Mouse (Mus musculus): ENCODE data around the gene Papss1. TPM values are rescaled to one million over a fixed set of nuclear protein-coding genes. Genes with fewer than 3 reads are reported as not detected.

The Papss1 gene
- 5.6 and 7.3 TPM in 2 replicates for total RNA-seq (2014; rRNA removed)
- polyA plus RNA-seq (2012; rRNA removed): 6.5 and 7.5 TPM in 2 replicates

DNA sequence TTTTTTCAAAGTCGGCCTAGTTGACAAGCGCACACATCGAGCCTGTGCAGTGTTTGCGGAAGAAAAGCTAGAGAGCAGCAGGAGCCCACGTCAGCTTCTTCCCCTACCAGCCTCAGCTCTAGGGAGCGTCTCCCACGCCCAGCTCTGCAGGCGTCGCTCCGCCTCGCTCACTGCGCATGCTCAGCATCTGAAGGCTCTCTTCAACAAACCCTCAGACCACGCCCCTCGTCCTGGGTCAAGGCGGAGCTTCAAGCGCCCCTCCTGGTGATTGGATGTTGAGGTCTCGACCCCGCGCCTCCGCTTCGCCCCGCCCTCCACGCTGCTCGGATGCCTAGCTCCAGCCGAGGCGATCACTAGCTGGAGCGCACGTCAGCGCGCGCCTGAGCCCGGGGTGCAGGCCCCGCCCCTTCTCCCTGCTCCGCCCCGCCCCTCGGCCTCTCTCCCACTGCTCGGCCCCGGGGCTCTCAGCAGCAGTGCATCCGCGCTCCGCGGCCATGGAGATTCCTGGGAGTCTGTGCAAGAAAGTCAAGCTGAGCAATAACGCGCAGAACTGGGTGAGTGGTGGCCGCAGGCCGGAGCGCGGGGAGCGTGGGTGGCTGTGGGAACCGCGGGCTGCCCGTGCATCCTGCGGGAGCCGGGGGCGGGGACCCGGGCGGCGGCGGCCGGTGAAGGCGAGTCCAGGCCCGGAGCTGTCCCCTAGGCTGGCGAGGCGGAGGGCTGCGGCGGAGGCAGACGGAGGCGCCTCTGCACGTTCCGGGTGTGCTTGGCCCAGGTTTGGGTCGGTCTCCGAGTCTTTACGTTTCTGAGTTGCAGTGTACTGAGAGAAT, at the start of gene Papss1:
Gene Papss1 (plus strand): TSS at position 339 of the 827 bp plus-strand sequence.
- Histone ChIP-seq H3K9ac (ENCODE audit: low read depth, low read length) (peak within 1 kb of the TSS; percentile 69), H3K4me1 (ENCODE audit: control insufficient read depth, insufficient read depth, low read length) (peaks cover 9% of the 10 kb centered on the region; the same call in 1 of the 2 replicates), H3K27me3 (ENCODE audit: control insufficient read depth, insufficient read depth, low read length) (no peaks in the 10 kb centered on the region), H3K4me3 (ENCODE audit: insufficient read depth, low read depth, low read length) (peak within 1 kb of the TSS; percentile 79), H3K79me2 (ENCODE audit: control insufficient read depth, insufficient read depth, low read length) (no peaks in the 10 kb centered on the region; the same call in 1 of the 2 replicates), H3K27ac (replicated peaks; ENCODE audit: insufficient read depth, low read depth, low read length) (no peak within 1 kb of the TSS), H3K36me3 (ENCODE audit: control insufficient read depth, insufficient read depth, low read length) (no peaks in the 10 kb centered on the region)
- TF ChIP-seq CTCF (IDR thresholded peaks at IDR 0.05; ENCODE audit: low read depth, low read length) (no peak), POLR2A (IDR thresholded peaks at IDR 0.05; ENCODE audit: extremely low read depth, insufficient read depth, low read length) (peak; percentile 83)
- under 1% methylated on average over 73 of the region's 73 CpGs for WGBS
- DNase-seq (ENCODE audit: extremely low read depth, low read depth, low spot score): peak; percentile 97

DNA sequence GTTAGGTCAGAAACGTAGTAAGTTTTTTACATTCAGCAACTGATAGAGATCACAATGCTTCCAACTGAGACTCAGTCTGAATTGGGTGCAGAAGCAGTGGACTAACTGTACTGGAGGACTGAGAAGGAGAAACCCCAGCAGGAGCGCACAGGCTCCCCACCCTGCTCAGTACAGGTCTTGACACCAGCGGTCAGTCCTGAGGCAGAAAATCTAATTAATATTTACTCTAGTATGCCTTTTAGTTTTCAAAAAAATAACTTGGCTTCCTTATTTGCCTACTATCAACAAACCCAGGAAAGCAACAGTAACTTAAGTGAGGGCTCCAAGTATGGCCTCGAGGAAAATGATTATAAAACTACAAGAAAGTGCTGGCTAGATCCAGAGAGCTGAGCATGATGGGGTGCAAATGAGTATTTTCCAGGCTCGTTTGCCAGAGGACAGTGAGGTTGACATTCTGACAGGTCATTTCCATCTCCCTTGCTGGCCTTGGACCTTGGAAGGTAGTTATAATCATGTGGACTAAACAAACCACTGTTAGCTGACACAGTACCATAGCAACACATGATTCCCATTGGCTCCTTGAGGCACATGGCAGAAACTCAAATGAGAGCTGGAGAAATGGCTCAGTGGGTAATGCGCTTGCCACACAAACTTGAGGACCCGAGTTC, 48.1 kb upstream of the Papss1 start:
- TF ChIP-seq CTCF (IDR thresholded peaks at IDR 0.05; ENCODE audit: low read depth, low read length) (no peak), POLR2A (IDR thresholded peaks at IDR 0.05; ENCODE audit: extremely low read depth, insufficient read depth, low read length) (no peak)
- peak; percentile 94 for DNase-seq (ENCODE audit: extremely low read depth, low read depth, low spot score)
- H3K27me3 ChIP-seq (ENCODE audit: control insufficient read depth, insufficient read depth, low read length): no peaks in the 10 kb centered on the region
- WGBS: 47% methylated on average over 7 of the region's 7 CpGs
- peaks cover 11% of the 10 kb centered on the region for H3K4me1 ChIP-seq (ENCODE audit: control insufficient read depth, insufficient read depth, low read length)
- peak overlapping the region; percentile 36; the same call in 1 of the 2 replicates for H3K27ac ChIP-seq (replicated peaks; ENCODE audit: insufficient read depth, low read depth, low read length)
- H3K4me3 ChIP-seq (ENCODE audit: insufficient read depth, low read depth, low read length): no peak overlapping the region
- H3K79me2 ChIP-seq (ENCODE audit: control insufficient read depth, insufficient read depth, low read length): no peaks in the 10 kb centered on the region
- no peak overlapping the region for H3K9ac ChIP-seq (ENCODE audit: low read depth, low read length)
- H3K36me3 ChIP-seq (ENCODE audit: control insufficient read depth, insufficient read depth, low read length): no peaks in the 10 kb centered on the region

DNA sequence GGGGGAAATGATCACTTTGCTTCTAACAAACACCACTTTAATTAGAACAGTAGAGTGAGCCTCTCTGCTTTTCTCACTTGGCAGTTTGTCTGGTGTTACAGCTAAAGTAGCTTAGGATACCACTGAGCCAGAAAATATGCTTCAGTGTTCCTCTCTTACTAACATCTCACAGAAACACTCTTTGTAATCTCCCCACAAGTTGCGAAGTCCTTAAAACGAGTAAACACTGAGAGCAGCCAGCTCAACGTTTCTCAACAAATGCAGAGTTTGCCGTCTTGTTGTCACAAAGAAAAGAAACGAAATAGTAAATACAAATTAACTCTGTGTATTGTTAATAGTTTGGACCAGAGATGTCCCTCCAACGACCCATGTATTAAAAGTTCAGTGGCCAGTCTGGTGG, 46.8 kb upstream of the Papss1 start:
- H3K9ac ChIP-seq (ENCODE audit: low read depth, low read length): no peak overlapping the region
- no peak for TF ChIP-seq CTCF (IDR thresholded peaks at IDR 0.05; ENCODE audit: low read depth, low read length)
- no peak for TF ChIP-seq POLR2A (IDR thresholded peaks at IDR 0.05; ENCODE audit: extremely low read depth, insufficient read depth, low read length)
- H3K4me3 ChIP-seq (ENCODE audit: insufficient read depth, low read depth, low read length): no peak overlapping the region
- H3K4me1 ChIP-seq (ENCODE audit: control insufficient read depth, insufficient read depth, low read length): peaks cover 11% of the 10 kb centered on the region
- DNase-seq (ENCODE audit: extremely low read depth, low read depth, low spot score): peak; percentile 73
- H3K27me3 ChIP-seq (ENCODE audit: control insufficient read depth, insufficient read depth, low read length): no peaks in the 10 kb centered on the region
- H3K79me2 ChIP-seq (ENCODE audit: control insufficient read depth, insufficient read depth, low read length): no peaks in the 10 kb centered on the region
- H3K27ac ChIP-seq (replicated peaks; ENCODE audit: insufficient read depth, low read depth, low read length): no peak overlapping the region
- WGBS: 36% methylated on average over 6 of the region's 6 CpGs
- no peaks in the 10 kb centered on the region for H3K36me3 ChIP-seq (ENCODE audit: control insufficient read depth, insufficient read depth, low read length)

DNA sequence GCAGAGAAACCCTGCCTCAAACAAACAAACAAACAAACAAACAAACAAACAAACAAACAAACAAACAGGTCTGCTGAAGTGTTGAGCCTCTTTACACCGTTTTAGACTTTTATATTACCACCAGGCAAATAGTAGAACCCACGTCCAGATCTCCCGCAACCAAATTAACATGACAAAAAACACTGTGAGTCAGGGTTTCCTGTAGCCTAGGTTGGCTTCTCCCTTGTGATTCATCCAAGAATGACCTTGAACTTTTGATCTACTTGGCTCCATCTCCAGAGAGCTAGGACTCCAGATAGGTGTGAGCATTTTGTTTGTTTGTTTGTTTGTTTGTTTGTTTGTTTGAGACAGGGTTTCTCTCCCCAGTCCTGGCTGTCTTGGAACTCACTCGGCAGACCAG, 43.4 kb upstream of the Papss1 start:
- H3K27me3 ChIP-seq (ENCODE audit: control insufficient read depth, insufficient read depth, low read length): no peaks in the 10 kb centered on the region
- no peak overlapping the region for H3K27ac ChIP-seq (replicated peaks; ENCODE audit: insufficient read depth, low read depth, low read length)
- no peak overlapping the region for H3K9ac ChIP-seq (ENCODE audit: low read depth, low read length)
- WGBS: 77% methylated on average over 4 of the region's 4 CpGs
- no peak for DNase-seq (ENCODE audit: extremely low read depth, low read depth, low spot score)
- peaks cover 11% of the 10 kb centered on the region for H3K4me1 ChIP-seq (ENCODE audit: control insufficient read depth, insufficient read depth, low read length)
- H3K36me3 ChIP-seq (ENCODE audit: control insufficient read depth, insufficient read depth, low read length): no peaks in the 10 kb centered on the region
- H3K4me3 ChIP-seq (ENCODE audit: insufficient read depth, low read depth, low read length): no peak overlapping the region
- no peak for TF ChIP-seq POLR2A (IDR thresholded peaks at IDR 0.05; ENCODE audit: extremely low read depth, insufficient read depth, low read length)
- no peak for TF ChIP-seq CTCF (IDR thresholded peaks at IDR 0.05; ENCODE audit: low read depth, low read length)
- H3K79me2 ChIP-seq (ENCODE audit: control insufficient read depth, insufficient read depth, low read length): no peaks in the 10 kb centered on the region

DNA sequence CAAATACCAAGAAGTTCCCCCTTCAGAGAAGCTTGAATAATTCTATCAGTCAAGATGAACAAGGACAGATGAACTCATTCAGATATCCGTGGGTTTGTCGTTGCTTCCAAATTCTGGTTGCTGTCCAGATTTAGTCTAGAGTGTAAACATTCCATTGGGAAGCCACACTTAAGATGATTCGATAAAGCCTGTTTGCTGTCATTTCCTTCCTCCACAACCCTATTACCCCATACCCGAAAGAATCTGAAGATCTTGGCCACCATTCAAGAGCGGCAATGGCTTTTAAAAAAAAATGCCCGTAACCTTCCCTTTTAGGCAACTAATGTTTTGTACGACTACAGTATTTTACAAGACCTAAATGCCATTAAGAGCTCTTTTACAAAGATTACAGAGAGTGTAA, 42.3 kb upstream of the Papss1 start:
- Histone ChIP-seq H3K36me3 (ENCODE audit: control insufficient read depth, insufficient read depth, low read length) (no peaks in the 10 kb centered on the region), H3K9ac (ENCODE audit: low read depth, low read length) (no peak overlapping the region), H3K27me3 (ENCODE audit: control insufficient read depth, insufficient read depth, low read length) (no peaks in the 10 kb centered on the region), H3K4me3 (ENCODE audit: insufficient read depth, low read depth, low read length) (no peak overlapping the region), H3K79me2 (ENCODE audit: control insufficient read depth, insufficient read depth, low read length) (no peaks in the 10 kb centered on the region), H3K4me1 (ENCODE audit: control insufficient read depth, insufficient read depth, low read length) (peaks cover 7% of the 10 kb centered on the region; the same call in 1 of the 2 replicates), H3K27ac (replicated peaks; ENCODE audit: insufficient read depth, low read depth, low read length) (no peak overlapping the region)
- 36% methylated on average over 7 of the region's 7 CpGs for WGBS
- TF ChIP-seq POLR2A (IDR thresholded peaks at IDR 0.05; ENCODE audit: extremely low read depth, insufficient read depth, low read length) (no peak), CTCF (IDR thresholded peaks at IDR 0.05; ENCODE audit: low read depth, low read length) (no peak)
- peak; percentile 21 for DNase-seq (ENCODE audit: extremely low read depth, low read depth, low spot score)
